Mouse (Mus musculus) ES-E14 (cell line): ENCODE measurements at regions not wholly inside any gene's neighbourhood (a gene's known extent, or its start where the extent isn't known, plus 50 kb on each side); places are given as distances from the start of the nearest gene placed in this dataset.

Experiments used
- CHD2 ChIP-seq: IDR thresholded peaks from 2 replicates; pipeline ENCODE4 v1.6.1; 2014; ENCODE audit warnings: mild to moderate bottlenecking, low read depth, low read length, inconsistent platforms
- HCFC1 ChIP-seq: IDR thresholded peaks from 2 replicates; pipeline ENCODE4 v1.6.1; 2012; ENCODE audit warnings: low read length, inconsistent platforms, borderline replicate concordance; ENCODE audit not compliant: insufficient read depth
- ZC3H11A ChIP-seq: IDR thresholded peaks from 2 replicates; pipeline ENCODE4 v1.6.1; 2012; ENCODE audit warnings: low read depth, mild to moderate bottlenecking, inconsistent platforms, low read length, borderline replicate concordance
- ZNF384 ChIP-seq: IDR thresholded peaks from 2 replicates; pipeline ENCODE4 v1.6.1; 2012; ENCODE audit warnings: low read depth, low read length, inconsistent platforms

DNA sequence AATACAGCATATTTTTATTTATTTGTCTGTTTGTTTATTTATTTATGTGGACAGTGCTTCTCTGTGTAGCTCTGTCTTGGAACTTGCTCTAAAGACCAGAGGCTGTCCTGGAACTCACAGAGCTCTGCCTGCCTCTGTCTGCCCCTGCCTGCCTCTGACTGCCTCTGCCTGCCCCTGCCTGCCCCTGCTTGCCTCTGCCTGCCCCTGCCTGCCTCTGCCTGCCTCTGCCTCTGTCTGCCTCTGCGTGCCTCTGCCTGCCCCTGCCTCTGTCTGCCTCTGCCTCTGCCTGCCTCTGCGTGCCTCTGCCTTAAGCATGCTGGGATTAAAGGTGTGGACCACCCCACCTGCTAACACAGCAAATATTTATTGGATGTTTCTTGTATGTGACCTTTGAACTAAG lies 96.2 kb upstream of the Mdm1 start:
- TF ChIP-seq ZNF384 (no peak), ZC3H11A (no peak), CHD2 (no peak), HCFC1 (no peak)
